Mouse (Mus musculus) naive thymus-derived CD4-positive, alpha-beta T cell, adult 5 months (primary cell): Measurements from ENCODE around the gene Amy2a1. TPM values are rescaled to one million over a fixed set of nuclear protein-coding genes. Genes with fewer than 3 reads are reported as not detected.

ENCODE experiments used
- polyA plus RNA-seq: library from polyadenylated mRNA; unstranded; fragments of 100-300 nt; shearing (Covaris generic); gene quantifications from one replicate; pipeline ENCODE4 v1.2.1, GENCODE M21; 2017

Amy2a1 gene
- not detected for polyA plus RNA-seq

DNA sequence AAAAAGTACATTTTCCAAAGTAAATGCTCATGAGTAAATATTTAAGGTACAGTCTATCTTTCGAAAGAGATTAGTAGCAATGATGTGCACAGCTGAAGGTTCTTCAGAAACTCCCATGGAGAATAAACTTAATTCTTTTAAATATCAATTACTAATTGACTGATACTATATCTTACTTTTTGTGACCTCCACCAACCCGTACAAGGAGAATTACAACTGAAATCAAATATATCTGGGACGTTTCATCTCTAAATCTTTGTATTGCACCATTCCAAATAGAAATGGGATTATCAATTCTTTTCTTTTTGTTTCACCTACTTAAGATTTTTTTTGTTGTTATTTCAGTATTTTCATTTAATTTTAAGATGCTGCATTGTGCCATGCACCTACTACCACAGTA is at the start of gene Amy2a1:
Gene Amy2a1, minus strand, starts transcription at position 101 of the 400 bp plus-strand sequence.

Other genes with a start within 250 kb of the Amy2a1 start
- gene Amy2a4, start 241.0 kb downstream of the Amy2a1 start, polyA plus RNA-seq = not detected
- gene Amy2a3, start 208.4 kb downstream of the Amy2a1 start, polyA plus RNA-seq = not detected
- gene Amy2a2, start 175.8 kb downstream of the Amy2a1 start, polyA plus RNA-seq = not detected
- 1.3 TPM for gene Amy1, start 74.3 kb upstream of the Amy2a1 start, polyA plus RNA-seq
- gene Rnpc3, start 97.7 kb upstream of the Amy2a1 start, polyA plus RNA-seq = 37.4 TPM